Mouse (Mus musculus): ENCODE results near the gene Sik3. TPM values are rescaled to one million over a fixed set of nuclear protein-coding genes. Genes with fewer than 3 reads are reported as not detected.

The Sik3 gene
- polyA plus RNA-seq, 1 experiment from 2014 or later = 1.7 TPM

DNA sequence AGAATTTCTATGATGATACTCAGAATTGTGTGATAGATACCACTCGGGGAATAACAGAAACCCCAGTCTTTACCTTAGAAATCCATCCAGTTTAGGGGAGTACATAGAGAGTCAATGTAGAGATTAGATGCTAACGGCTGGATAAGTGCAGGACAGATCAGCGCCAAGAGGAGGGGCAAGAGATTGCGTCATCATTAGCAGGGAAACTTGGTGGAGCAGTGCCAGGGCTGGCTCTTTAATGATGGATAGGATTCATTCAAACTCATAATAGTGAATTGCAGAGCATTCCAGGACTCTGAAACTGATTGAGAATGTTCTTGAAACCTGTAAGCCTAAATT lies 27.4 kb upstream of the Sik3 start:
- ATAC-seq (ENCODE audit: low read depth) = peak; percentile 49
- under 1% methylated on average over 4 of the region's 4 CpGs for WGBS (ENCODE audit: insufficient replicate concordance)
- Histone ChIP-seq H3K4me2 (ENCODE audit: low read depth, low read length) (peak overlapping the region; percentile 79), H3K4me1 (ENCODE audit: control insufficient read depth, low read depth, low read length) (peaks cover 28% of the 10 kb centered on the region), H3K27ac (ENCODE audit: low read length) (peak overlapping the region; percentile 91), H3K36me3 (ENCODE audit: control insufficient read depth, insufficient read depth) (no peaks in the 10 kb centered on the region), H3K9me3 (replicated peaks; ENCODE audit: control insufficient read depth, low read length) (no peaks in the 10 kb centered on the region), H3K9ac (ENCODE audit: low read depth, low read length) (peak overlapping the region; percentile 93), H3K27me3 (ENCODE audit: control insufficient read depth, insufficient read depth, low read depth, low read length) (no peaks in the 10 kb centered on the region), H3K4me3 (ENCODE audit: low read depth, low read length) (peak overlapping the region; percentile 86)

DNA sequence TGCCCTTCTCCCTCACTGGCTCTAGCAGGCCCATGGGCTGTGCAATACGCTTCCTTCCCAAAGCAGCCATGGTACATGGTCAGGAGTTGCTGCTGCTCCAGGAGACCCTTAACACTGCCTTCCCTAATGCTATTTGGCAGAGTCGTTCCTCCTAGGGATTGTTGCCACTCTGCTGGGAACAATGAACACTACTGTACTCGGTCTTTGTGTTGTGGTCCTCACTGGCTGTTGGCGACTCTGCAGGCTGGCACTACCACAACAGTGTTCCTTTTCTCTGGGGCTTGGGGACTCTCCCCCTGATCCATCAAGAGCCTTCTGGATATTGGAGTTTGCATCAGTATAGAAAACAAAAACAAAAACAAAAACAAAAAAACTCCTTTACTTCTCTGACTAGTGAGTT lies 13.6 kb upstream of the Sik3 start:
- H3K4me3 ChIP-seq (ENCODE audit: low read depth, low read length) = no peak overlapping the region
- H3K36me3 ChIP-seq (ENCODE audit: control insufficient read depth, insufficient read depth) = no peaks in the 10 kb centered on the region
- no peak overlapping the region for H3K9ac ChIP-seq (ENCODE audit: low read depth, low read length)
- no peak for ATAC-seq (ENCODE audit: low read depth)
- no peak overlapping the region for H3K27ac ChIP-seq (ENCODE audit: low read length)
- WGBS (ENCODE audit: insufficient replicate concordance) = 61% methylated on average over 4 of the region's 4 CpGs
- no peaks in the 10 kb centered on the region for H3K4me1 ChIP-seq (ENCODE audit: control insufficient read depth, low read depth, low read length)
- no peaks in the 10 kb centered on the region for H3K27me3 ChIP-seq (ENCODE audit: control insufficient read depth, insufficient read depth, low read depth, low read length)
- no peak overlapping the region for H3K4me2 ChIP-seq (ENCODE audit: low read depth, low read length)
- no peaks in the 10 kb centered on the region for H3K9me3 ChIP-seq (replicated peaks; ENCODE audit: control insufficient read depth, low read length)

DNA sequence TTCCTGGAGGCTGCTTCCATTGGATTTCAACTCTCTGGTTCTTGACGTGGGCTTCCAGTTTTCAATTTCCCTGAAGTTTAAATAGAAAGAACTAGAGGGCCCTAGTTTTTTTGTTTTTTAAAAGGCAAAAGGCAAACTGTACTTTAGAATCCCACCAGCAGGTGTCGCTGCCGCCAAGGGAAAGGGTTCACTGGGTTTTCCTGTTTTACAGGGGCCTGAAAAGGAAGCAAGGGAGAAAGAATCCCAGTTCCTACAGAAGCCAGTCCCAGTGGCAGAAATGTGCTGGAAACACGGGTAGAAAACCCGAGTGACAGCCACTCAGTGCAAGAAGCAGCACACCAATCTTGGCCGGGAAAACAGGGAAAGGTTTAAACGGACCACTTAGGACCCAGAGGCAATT lies 8.9 kb upstream of the Sik3 start:
- Histone ChIP-seq H3K36me3 (ENCODE audit: control insufficient read depth, insufficient read depth) (no peaks in the 10 kb centered on the region), H3K4me2 (ENCODE audit: low read depth, low read length) (no peak overlapping the region), H3K9me3 (replicated peaks; ENCODE audit: control insufficient read depth, low read length) (no peaks in the 10 kb centered on the region), H3K9ac (ENCODE audit: low read depth, low read length) (no peak overlapping the region), H3K27ac (ENCODE audit: low read length) (no peak overlapping the region), H3K4me3 (ENCODE audit: low read depth, low read length) (no peak overlapping the region), H3K27me3 (ENCODE audit: control insufficient read depth, insufficient read depth, low read depth, low read length) (no peaks in the 10 kb centered on the region), H3K4me1 (ENCODE audit: control insufficient read depth, low read depth, low read length) (no peaks in the 10 kb centered on the region)
- ATAC-seq (ENCODE audit: low read depth) = no peak
- 11% methylated on average over 7 of the region's 7 CpGs for WGBS (ENCODE audit: insufficient replicate concordance)

DNA sequence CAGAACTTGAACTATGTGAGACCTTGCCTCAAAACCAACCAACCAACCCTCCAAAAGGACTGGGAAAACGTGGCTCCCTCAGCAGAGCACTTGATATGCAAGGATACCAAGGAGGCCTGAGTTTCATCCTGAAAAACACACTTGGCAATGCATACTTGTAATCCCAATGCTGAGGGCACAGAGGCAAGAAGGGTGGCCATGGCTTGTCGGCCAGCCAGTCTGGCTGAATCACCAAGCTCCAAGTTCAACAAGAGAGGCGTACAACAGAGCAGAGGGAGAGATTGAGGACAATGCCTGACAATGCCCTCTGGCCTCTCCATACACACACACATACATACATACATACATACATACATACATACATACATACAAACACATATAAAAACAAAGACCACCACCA lies 8.1 kb upstream of the Sik3 start:
- no peaks in the 10 kb centered on the region for H3K9me3 ChIP-seq (replicated peaks; ENCODE audit: control insufficient read depth, low read length)
- no peak for ATAC-seq (ENCODE audit: low read depth)
- WGBS (ENCODE audit: insufficient replicate concordance) = 58% methylated on average over 3 of the region's 3 CpGs

DNA sequence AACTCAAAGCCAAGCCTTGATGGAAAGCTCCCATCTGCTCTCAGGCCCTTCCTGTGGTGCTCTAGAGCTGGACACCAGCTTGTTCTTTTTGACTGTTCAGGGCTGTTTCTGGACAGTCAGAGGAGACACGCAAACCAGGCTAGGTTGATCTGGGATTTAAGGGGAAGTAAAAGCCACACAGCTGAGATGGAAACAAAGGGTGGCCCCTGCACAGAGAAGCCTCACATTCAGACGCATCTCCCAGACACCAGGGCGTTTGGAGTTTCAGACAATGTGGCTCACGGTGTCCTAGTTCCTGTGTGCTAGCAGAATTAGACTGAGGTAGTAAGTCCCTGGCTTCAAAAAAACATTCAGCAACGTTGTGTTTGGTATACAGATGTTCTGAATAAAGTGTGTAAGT lies 6.4 kb upstream of the Sik3 start:
- Histone ChIP-seq H3K27me3 (ENCODE audit: control insufficient read depth, insufficient read depth, low read depth, low read length) (no peaks in the 10 kb centered on the region), H3K4me1 (ENCODE audit: control insufficient read depth, low read depth, low read length) (peaks cover 3% of the 10 kb centered on the region), H3K9ac (ENCODE audit: low read depth, low read length) (no peak overlapping the region), H3K4me3 (ENCODE audit: low read depth, low read length) (no peak overlapping the region), H3K27ac (ENCODE audit: low read length) (no peak overlapping the region), H3K4me2 (ENCODE audit: low read depth, low read length) (no peak overlapping the region), H3K9me3 (replicated peaks; ENCODE audit: control insufficient read depth, low read length) (no peaks in the 10 kb centered on the region), H3K36me3 (ENCODE audit: control insufficient read depth, insufficient read depth) (no peaks in the 10 kb centered on the region)
- ATAC-seq (ENCODE audit: low read depth) = no peak
- 23% methylated on average over 5 of the region's 5 CpGs for WGBS (ENCODE audit: insufficient replicate concordance)

More for the DNA sequence above, 8.1 kb upstream of the Sik3 start:
- no peak overlapping the region for H3K9ac ChIP-seq (ENCODE audit: low read depth, low read length)
- no peaks in the 10 kb centered on the region for H3K36me3 ChIP-seq (ENCODE audit: control insufficient read depth, insufficient read depth)
- no peaks in the 10 kb centered on the region for H3K4me1 ChIP-seq (ENCODE audit: control insufficient read depth, low read depth, low read length)
- no peak overlapping the region for H3K4me2 ChIP-seq (ENCODE audit: low read depth, low read length)
- H3K27me3 ChIP-seq (ENCODE audit: control insufficient read depth, insufficient read depth, low read depth, low read length) = no peaks in the 10 kb centered on the region
- no peak overlapping the region for H3K4me3 ChIP-seq (ENCODE audit: low read depth, low read length)
- no peak overlapping the region for H3K27ac ChIP-seq (ENCODE audit: low read length)

DNA sequence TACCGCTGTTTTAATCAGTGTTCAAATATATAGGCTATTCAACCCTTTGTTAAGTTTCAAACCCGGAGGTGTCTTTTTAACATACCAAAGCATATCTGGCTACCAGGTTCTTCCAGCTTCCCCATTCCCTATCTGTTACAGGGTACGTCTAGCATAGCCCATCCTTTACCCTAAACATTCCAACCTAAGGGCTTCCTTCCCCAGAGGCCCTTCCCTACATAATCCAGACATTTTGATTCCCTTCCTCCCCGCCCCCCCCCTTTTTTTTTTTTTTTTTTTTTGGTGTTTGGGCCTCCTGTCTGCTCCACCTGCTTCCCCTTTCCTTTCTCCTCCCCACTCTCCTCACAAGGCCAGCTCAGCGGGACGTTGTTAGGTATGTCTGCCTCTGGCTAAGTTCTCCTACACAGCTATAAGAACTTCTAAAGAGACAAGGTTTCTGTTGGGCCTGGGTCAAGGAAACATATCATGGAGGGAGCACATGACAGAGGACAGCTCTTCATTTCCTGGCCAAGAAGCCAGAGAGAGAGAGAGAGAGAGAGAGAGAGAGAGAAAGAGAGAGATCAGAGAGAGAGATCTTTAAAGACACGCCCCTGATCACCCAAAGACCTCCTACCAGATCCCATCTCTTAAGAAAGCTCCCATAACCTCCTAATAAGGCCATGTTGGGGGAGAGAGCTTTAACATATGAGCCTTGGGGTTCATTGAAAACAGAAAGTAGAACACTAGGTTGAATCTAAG lies 3.5 kb upstream of the Sik3 start:
- Histone ChIP-seq H3K36me3 (ENCODE audit: control insufficient read depth, insufficient read depth) (no peaks in the 10 kb centered on the region), H3K4me3 (ENCODE audit: low read depth, low read length) (no peak overlapping the region), H3K9ac (ENCODE audit: low read depth, low read length) (no peak overlapping the region), H3K4me2 (ENCODE audit: low read depth, low read length) (no peak overlapping the region), H3K27me3 (ENCODE audit: control insufficient read depth, insufficient read depth, low read depth, low read length) (no peaks in the 10 kb centered on the region), H3K27ac (ENCODE audit: low read length) (no peak overlapping the region), H3K9me3 (replicated peaks; ENCODE audit: control insufficient read depth, low read length) (no peaks in the 10 kb centered on the region), H3K4me1 (ENCODE audit: control insufficient read depth, low read depth, low read length) (peaks cover 19% of the 10 kb centered on the region)
- no peak for ATAC-seq (ENCODE audit: low read depth)
- 40% methylated on average over 7 of the region's 7 CpGs for WGBS (ENCODE audit: insufficient replicate concordance)

DNA sequence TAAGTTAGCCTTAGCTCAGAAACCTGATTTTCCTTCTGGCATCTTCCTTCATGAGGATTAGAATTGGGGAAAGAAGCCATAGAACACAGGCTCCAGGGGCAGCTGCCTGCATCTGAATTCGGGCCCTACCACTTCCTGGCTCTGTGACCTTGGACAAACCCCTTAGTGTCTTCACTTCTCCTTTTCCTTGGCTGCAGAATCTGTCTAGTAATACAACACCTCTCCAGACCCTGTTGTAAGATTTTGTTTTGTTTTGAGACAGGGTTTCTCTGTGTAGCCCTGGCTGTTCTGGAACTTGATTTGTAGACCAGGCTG lies 3.0 kb upstream of the Sik3 start:
- ATAC-seq (ENCODE audit: low read depth) = no peak

DNA sequence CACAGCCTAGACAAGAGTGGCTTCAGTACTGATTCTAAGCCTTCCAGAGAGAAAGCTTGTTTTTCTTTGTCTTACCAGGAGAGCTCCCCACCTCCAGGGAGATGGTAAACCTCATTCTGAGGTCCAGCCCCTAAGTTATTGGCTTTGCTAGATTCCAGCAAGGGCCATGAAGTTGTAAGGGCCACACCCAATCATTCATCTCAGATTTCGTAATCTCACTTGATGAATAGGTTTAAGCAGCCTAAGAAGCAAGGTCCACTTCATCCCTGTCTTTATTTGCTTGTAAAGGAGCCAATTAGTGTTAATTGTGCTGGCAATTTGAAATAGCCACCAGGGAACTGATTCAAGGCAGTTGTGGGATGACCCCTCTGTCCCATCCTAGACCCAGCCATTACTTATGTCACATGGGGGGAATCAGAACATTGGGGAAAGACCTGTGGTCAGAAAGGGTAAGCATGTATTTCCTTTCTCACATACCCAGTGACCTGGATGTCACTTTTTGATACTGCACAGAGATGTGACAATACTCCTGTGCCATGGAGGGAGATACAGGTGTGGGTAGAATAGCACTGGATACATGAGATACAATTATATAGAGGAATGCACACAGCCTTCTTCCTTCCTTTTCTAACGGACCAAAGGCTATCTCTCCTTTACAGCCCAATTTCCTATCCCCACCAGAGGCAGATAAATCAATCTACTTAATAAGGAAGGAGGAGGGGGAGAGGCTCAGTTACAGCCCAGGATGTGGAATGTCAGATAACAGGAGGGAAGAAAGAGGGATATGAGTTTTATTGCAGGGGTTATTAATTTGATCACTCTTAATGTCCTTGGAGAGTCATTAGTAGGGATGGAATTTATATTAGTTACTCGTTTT lies 1.3 kb upstream of the Sik3 start:
- Histone ChIP-seq H3K27ac (ENCODE audit: low read length) (no peak overlapping the region), H3K9ac (ENCODE audit: low read depth, low read length) (no peak overlapping the region), H3K4me2 (ENCODE audit: low read depth, low read length) (peak overlapping the region; percentile 91), H3K4me3 (ENCODE audit: low read depth, low read length) (no peak overlapping the region; the same call in 1 of the 2 replicates), H3K27me3 (ENCODE audit: control insufficient read depth, insufficient read depth, low read depth, low read length) (no peaks in the 10 kb centered on the region), H3K4me1 (ENCODE audit: control insufficient read depth, low read depth, low read length) (peaks cover 33% of the 10 kb centered on the region), H3K9me3 (replicated peaks; ENCODE audit: control insufficient read depth, low read length) (no peaks in the 10 kb centered on the region), H3K36me3 (ENCODE audit: control insufficient read depth, insufficient read depth) (no peaks in the 10 kb centered on the region)
- 14% methylated on average over 3 of the region's 3 CpGs for WGBS (ENCODE audit: insufficient replicate concordance)
- ATAC-seq (ENCODE audit: low read depth) = no peak

More for the DNA sequence above, 3.0 kb upstream of the Sik3 start:
- Histone ChIP-seq H3K4me1 (ENCODE audit: control insufficient read depth, low read depth, low read length) (peaks cover 24% of the 10 kb centered on the region), H3K4me2 (ENCODE audit: low read depth, low read length) (no peak overlapping the region), H3K9ac (ENCODE audit: low read depth, low read length) (no peak overlapping the region), H3K4me3 (ENCODE audit: low read depth, low read length) (no peak overlapping the region), H3K36me3 (ENCODE audit: control insufficient read depth, insufficient read depth) (no peaks in the 10 kb centered on the region), H3K27me3 (ENCODE audit: control insufficient read depth, insufficient read depth, low read depth, low read length) (no peaks in the 10 kb centered on the region), H3K9me3 (replicated peaks; ENCODE audit: control insufficient read depth, low read length) (no peaks in the 10 kb centered on the region), H3K27ac (ENCODE audit: low read length) (no peak overlapping the region)
- WGBS (ENCODE audit: insufficient replicate concordance) = 17% methylated on average over 1 of the region's 1 CpGs

DNA sequence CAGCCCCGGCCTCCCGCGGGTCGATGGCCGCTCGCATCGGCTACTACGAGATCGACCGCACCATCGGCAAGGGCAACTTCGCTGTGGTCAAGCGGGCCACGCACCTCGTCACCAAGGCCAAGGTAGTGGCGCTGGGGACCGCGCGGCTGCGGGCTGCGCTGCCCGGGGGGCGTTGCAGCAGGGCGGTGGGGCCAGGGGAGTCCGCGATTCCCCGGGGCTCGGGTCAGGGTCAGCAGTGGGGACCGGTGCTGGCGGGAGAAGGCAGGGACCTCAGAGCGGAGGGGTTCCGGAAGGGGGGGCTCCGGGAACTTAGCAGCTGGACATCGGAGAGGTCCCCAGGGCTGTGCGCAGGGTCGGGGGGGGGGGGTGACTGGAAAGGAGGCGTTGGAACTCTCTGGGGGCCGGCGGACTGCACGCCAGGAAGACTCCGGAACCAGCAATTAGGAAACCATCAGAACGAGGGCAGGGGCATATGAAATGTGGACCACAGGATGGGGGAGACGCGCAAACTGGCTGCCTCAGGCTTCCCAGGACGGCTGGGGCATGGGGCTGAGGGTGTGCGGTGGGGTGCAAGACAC lies 478 bp downstream of the Sik3 start:
- no peaks in the 10 kb centered on the region for H3K9me3 ChIP-seq (replicated peaks; ENCODE audit: control insufficient read depth, low read length)
- WGBS (ENCODE audit: insufficient replicate concordance) = 1% methylated on average over 45 of the region's 46 CpGs
- H3K27me3 ChIP-seq (ENCODE audit: control insufficient read depth, insufficient read depth, low read depth, low read length) = no peaks in the 10 kb centered on the region
- peak overlapping the region; percentile 87 for H3K4me3 ChIP-seq (ENCODE audit: low read depth, low read length)
- H3K9ac ChIP-seq (ENCODE audit: low read depth, low read length) = peak overlapping the region; percentile 89
- H3K4me1 ChIP-seq (ENCODE audit: control insufficient read depth, low read depth, low read length) = peaks cover 37% of the 10 kb centered on the region
- peak; percentile 45 for ATAC-seq (ENCODE audit: low read depth)
- H3K27ac ChIP-seq (ENCODE audit: low read length) = peak overlapping the region; percentile 81
- no peaks in the 10 kb centered on the region for H3K36me3 ChIP-seq (ENCODE audit: control insufficient read depth, insufficient read depth)
- H3K4me2 ChIP-seq (ENCODE audit: low read depth, low read length) = peak overlapping the region; percentile 91
